Mouse (Mus musculus) bone marrow, adult 2 months (tissue): ENCODE data around the gene Zfp281.

ENCODE experiments used
- CTCF ChIP-seq: fragments of 200-500 bp; IDR thresholded peaks from 2 replicates; pipeline ENCODE4 v1.5.1; 2011; ENCODE audit warnings: low read length, control low read depth; ENCODE audit not compliant: control insufficient read depth, insufficient read depth
- POLR2A ChIP-seq: fragments of 200-500 bp; IDR thresholded peaks from 2 replicates; pipeline ENCODE4 v1.6.1; 2011; ENCODE audit warnings: low read depth, mild to moderate bottlenecking, control low read depth, low read length, borderline replicate concordance; ENCODE audit not compliant: control insufficient read depth

DNA sequence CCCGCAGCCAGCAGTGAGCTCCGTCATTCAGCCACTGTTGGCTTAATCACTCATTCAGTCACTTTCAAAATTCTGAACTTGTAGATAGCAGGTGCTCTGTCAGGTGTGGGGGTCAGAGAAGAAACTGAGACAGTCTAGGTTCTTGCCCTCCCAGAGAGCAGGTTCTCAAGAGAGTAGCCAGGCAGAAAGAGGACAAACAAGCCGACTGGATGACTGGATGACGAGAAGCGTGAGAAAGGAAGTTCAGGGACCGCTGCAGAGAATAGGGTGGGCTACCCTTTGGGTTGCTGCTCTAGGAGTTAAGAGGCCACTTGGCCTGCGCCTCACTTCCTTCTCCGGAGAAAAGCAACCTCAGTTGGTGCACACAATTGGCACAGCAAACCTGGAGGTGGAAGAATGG lies 28.8 kb downstream of the Zfp281 start:
- TF ChIP-seq CTCF: no peak
- no peak for TF ChIP-seq POLR2A
